Mouse (Mus musculus): ENCODE measurements around the gene Depdc1b. TPM values are rescaled to one million over a fixed set of nuclear protein-coding genes. Genes with fewer than 3 reads are reported as not detected.

The Depdc1b gene
- polyA plus RNA-seq, 1 experiment from 2014 or later, result 7.3 TPM

GRCm38 (mm10) chr13:108302957-108303675 lies 13.0 kb upstream of the Depdc1b start:
- H3K4me2 ChIP-seq (ENCODE audit: low read length), result no peak overlapping the region
- DNase-seq (ENCODE audit: low spot score), result no peak
- H3K4me3 ChIP-seq (ENCODE audit: low read depth, low read length), result no peak overlapping the region
- 82% methylated on average over 7 of the region's 7 CpGs for WGBS
- H3K9me3 ChIP-seq (ENCODE audit: control insufficient read depth, low read length), result no peaks in the 10 kb centered on the region
- no peak overlapping the region for H3K27ac ChIP-seq (ENCODE audit: low read depth)
- no peak for ATAC-seq (replicated peaks; ENCODE audit: low FRiP score, low TSS enrichment, low read depth)
- no peaks in the 10 kb centered on the region for H3K36me3 ChIP-seq (ENCODE audit: control insufficient read depth, insufficient read depth, low read length)
- H3K4me1 ChIP-seq (replicated peaks; ENCODE audit: control insufficient read depth, insufficient read depth, low read length), result no peaks in the 10 kb centered on the region
- H3K27me3 ChIP-seq (replicated peaks; ENCODE audit: control insufficient read depth, insufficient read depth, low read length), result no peaks in the 10 kb centered on the region
- H3K9ac ChIP-seq (ENCODE audit: low read length), result no peak overlapping the region

- no peak for DNase-seq (ENCODE audit: low spot score)
- WGBS, result 56% methylated on average over 1 of the region's 1 CpGs
- ATAC-seq (replicated peaks; ENCODE audit: low FRiP score, low TSS enrichment, low read depth), result no peak
These were observed 12.3 kb upstream of the Depdc1b start for GRCm38 (mm10) chr13:108303841-108304240.

DNA sequence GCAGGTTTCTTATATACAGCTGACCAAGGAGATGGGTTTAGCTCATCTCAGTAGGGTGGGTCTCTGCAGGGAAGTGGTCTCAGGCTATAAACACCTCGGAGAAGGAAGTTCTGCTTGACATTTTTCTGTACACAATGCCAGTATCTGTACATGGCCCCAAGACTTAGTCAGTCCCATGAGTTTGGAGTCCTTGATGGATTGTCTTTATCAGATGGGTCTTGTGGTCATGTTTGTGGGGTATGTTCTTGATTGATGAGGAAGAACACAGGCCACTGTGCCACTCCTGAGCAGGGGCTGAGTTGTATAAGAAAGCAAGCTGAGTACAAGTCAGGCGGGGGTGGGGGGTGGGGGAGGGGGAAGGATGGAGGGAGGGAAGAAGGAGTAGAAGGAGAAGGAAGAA lies 11.5 kb upstream of the Depdc1b start:
- H3K4me2 ChIP-seq (ENCODE audit: low read length), result no peak overlapping the region
- H3K27ac ChIP-seq (ENCODE audit: low read depth), result no peak overlapping the region
- 22% methylated on average over 2 of the region's 2 CpGs for WGBS
- no peak overlapping the region for H3K9ac ChIP-seq (ENCODE audit: low read length)
- no peaks in the 10 kb centered on the region for H3K4me1 ChIP-seq (replicated peaks; ENCODE audit: control insufficient read depth, insufficient read depth, low read length)
- ATAC-seq (replicated peaks; ENCODE audit: low FRiP score, low TSS enrichment, low read depth), result no peak
- no peaks in the 10 kb centered on the region for H3K36me3 ChIP-seq (ENCODE audit: control insufficient read depth, insufficient read depth, low read length)
- DNase-seq (ENCODE audit: low spot score), result no peak
- no peaks in the 10 kb centered on the region for H3K9me3 ChIP-seq (ENCODE audit: control insufficient read depth, low read length)
- H3K27me3 ChIP-seq (replicated peaks; ENCODE audit: control insufficient read depth, insufficient read depth, low read length), result no peaks in the 10 kb centered on the region
- H3K4me3 ChIP-seq (ENCODE audit: low read depth, low read length), result no peak overlapping the region

More at GRCm38 (mm10) chr13:108303841-108304240, 12.3 kb upstream of the Depdc1b start:
- Histone ChIP-seq H3K36me3 (ENCODE audit: control insufficient read depth, insufficient read depth, low read length) (no peaks in the 10 kb centered on the region), H3K27me3 (replicated peaks; ENCODE audit: control insufficient read depth, insufficient read depth, low read length) (no peaks in the 10 kb centered on the region), H3K27ac (ENCODE audit: low read depth) (no peak overlapping the region), H3K9me3 (ENCODE audit: control insufficient read depth, low read length) (no peaks in the 10 kb centered on the region), H3K4me2 (ENCODE audit: low read length) (no peak overlapping the region), H3K4me3 (ENCODE audit: low read depth, low read length) (no peak overlapping the region), H3K9ac (ENCODE audit: low read length) (no peak overlapping the region), H3K4me1 (replicated peaks; ENCODE audit: control insufficient read depth, insufficient read depth, low read length) (no peaks in the 10 kb centered on the region)

- Histone ChIP-seq H3K27me3 (replicated peaks; ENCODE audit: control insufficient read depth, insufficient read depth, low read length) (no peaks in the 10 kb centered on the region), H3K27ac (ENCODE audit: low read depth) (no peak overlapping the region), H3K4me2 (ENCODE audit: low read length) (peak overlapping the region; percentile 96), H3K9ac (ENCODE audit: low read length) (peak overlapping the region; percentile 72), H3K4me1 (replicated peaks; ENCODE audit: control insufficient read depth, insufficient read depth, low read length) (peaks cover 3% of the 10 kb centered on the region), H3K9me3 (ENCODE audit: control insufficient read depth, low read length) (no peaks in the 10 kb centered on the region), H3K4me3 (ENCODE audit: low read depth, low read length) (peak overlapping the region; percentile 86), H3K36me3 (ENCODE audit: control insufficient read depth, insufficient read depth, low read length) (no peaks in the 10 kb centered on the region)
- ATAC-seq (replicated peaks; ENCODE audit: low FRiP score, low TSS enrichment, low read depth), result peak; percentile 69
- WGBS, result under 1% methylated on average over 32 of the region's 32 CpGs
- DNase-seq (ENCODE audit: low spot score), result no peak
These were observed 363 bp downstream of the Depdc1b start for GRCm38 (mm10) chr13:108316487-108316903.

DNA sequence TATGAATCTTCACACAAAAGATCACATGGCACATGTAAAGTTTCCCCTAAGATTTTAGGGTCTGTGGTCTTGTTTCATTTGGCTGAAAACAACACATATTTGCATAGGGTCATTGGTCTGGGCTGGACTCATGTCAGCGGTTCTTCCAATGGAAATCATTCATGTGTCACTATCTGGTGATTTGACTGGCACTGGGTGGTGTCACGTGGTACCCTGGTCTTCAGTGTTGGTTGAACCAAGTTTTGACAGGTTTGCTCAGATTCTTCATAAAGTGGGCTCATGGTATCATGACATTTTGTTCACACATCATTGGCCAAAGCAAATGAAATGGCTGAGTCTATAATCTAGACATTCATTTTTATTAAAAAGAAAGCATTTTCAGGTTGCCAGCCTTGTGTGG lies 1.3 kb downstream of the Depdc1b start:
- Histone ChIP-seq H3K9me3 (ENCODE audit: control insufficient read depth, low read length) (no peaks in the 10 kb centered on the region), H3K4me3 (ENCODE audit: low read depth, low read length) (no peak overlapping the region), H3K4me1 (replicated peaks; ENCODE audit: control insufficient read depth, insufficient read depth, low read length) (peaks cover 3% of the 10 kb centered on the region), H3K27ac (ENCODE audit: low read depth) (no peak overlapping the region), H3K36me3 (ENCODE audit: control insufficient read depth, insufficient read depth, low read length) (no peaks in the 10 kb centered on the region), H3K4me2 (ENCODE audit: low read length) (peak overlapping the region; percentile 96; the same call in 1 of the 2 replicates), H3K27me3 (replicated peaks; ENCODE audit: control insufficient read depth, insufficient read depth, low read length) (no peaks in the 10 kb centered on the region), H3K9ac (ENCODE audit: low read length) (no peak overlapping the region)
- ATAC-seq (replicated peaks; ENCODE audit: low FRiP score, low TSS enrichment, low read depth), result no peak
- no peak for DNase-seq (ENCODE audit: low spot score)
- 95% methylated on average over 2 of the region's 2 CpGs for WGBS

DNA sequence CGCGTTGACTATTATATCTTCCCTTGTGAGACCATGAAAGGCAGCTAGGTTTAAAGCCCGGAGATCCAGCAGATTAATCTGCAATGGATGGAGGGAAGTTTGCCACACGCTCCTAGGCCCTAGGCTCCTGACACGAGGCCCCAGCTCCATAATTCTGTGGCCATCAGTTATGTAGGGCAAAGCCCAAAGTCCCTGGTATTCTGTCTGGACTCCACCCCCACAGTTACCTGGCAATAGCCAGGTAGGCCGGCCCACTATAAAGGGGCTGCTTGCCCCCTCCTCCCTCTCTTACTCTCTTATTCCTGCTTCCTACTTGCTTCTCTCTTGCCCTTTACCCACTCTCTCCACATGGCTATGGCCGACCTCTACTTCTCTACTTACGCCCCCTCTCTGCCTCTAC lies 2.9 kb downstream of the Depdc1b start:
- WGBS, result 97% methylated on average over 8 of the region's 8 CpGs
- no peaks in the 10 kb centered on the region for H3K27me3 ChIP-seq (replicated peaks; ENCODE audit: control insufficient read depth, insufficient read depth, low read length)
- no peak overlapping the region for H3K9ac ChIP-seq (ENCODE audit: low read length)
- ATAC-seq (replicated peaks; ENCODE audit: low FRiP score, low TSS enrichment, low read depth) (no peak), DNase-seq (ENCODE audit: low spot score) (no peak)
- no peak overlapping the region for H3K4me3 ChIP-seq (ENCODE audit: low read depth, low read length)
- peaks cover 3% of the 10 kb centered on the region for H3K4me1 ChIP-seq (replicated peaks; ENCODE audit: control insufficient read depth, insufficient read depth, low read length)
- H3K27ac ChIP-seq (ENCODE audit: low read depth), result no peak overlapping the region
- H3K36me3 ChIP-seq (ENCODE audit: control insufficient read depth, insufficient read depth, low read length), result 0 out of 2 replicates have a peak, but pooled peaks cover 3% of the 10 kb centered on the region
- H3K4me2 ChIP-seq (ENCODE audit: low read length), result no peak overlapping the region
- no peaks in the 10 kb centered on the region for H3K9me3 ChIP-seq (ENCODE audit: control insufficient read depth, low read length)

DNA sequence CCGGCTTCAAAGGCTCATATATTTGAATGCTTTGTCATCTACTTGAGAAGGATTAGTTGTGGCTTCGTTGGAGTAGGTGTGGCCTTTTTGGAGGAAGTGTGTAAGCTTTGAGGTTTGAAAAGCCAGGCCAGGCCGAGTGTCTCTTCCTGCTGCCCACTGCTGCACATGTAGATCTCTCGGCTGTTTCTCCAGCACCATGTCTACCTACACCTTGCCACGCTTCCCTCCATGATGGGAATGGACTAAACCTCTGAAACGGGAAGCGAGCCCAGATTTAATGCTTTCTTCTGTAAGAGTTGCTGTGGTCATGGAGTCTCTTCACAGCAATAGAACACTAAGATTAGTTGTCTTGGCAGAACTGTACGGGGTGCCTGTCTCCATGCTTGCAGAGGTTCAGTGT lies 4.1 kb downstream of the Depdc1b start:
- DNase-seq (ENCODE audit: low spot score) (no peak), ATAC-seq (replicated peaks; ENCODE audit: low FRiP score, low TSS enrichment, low read depth) (no peak)
- Histone ChIP-seq H3K36me3 (ENCODE audit: control insufficient read depth, insufficient read depth, low read length) (peaks cover 14% of the 10 kb centered on the region), H3K4me3 (ENCODE audit: low read depth, low read length) (no peak overlapping the region), H3K9me3 (ENCODE audit: control insufficient read depth, low read length) (no peaks in the 10 kb centered on the region), H3K4me2 (ENCODE audit: low read length) (no peak overlapping the region), H3K27me3 (replicated peaks; ENCODE audit: control insufficient read depth, insufficient read depth, low read length) (no peaks in the 10 kb centered on the region), H3K4me1 (replicated peaks; ENCODE audit: control insufficient read depth, insufficient read depth, low read length) (peaks cover 3% of the 10 kb centered on the region), H3K9ac (ENCODE audit: low read length) (no peak overlapping the region), H3K27ac (ENCODE audit: low read depth) (no peak overlapping the region)
- WGBS, result 95% methylated on average over 8 of the region's 8 CpGs

GRCm38 (mm10) chr13:108322466-108322865 lies 6.3 kb downstream of the Depdc1b start:
- H3K4me2 ChIP-seq (ENCODE audit: low read length), result no peak overlapping the region
- no peaks in the 10 kb centered on the region for H3K9me3 ChIP-seq (ENCODE audit: control insufficient read depth, low read length)
- 91% methylated on average over 2 of the region's 2 CpGs for WGBS
- peaks cover 22% of the 10 kb centered on the region for H3K36me3 ChIP-seq (ENCODE audit: control insufficient read depth, insufficient read depth, low read length)
- H3K27ac ChIP-seq (ENCODE audit: low read depth), result no peak overlapping the region
- DNase-seq (ENCODE audit: low spot score) (no peak), ATAC-seq (replicated peaks; ENCODE audit: low FRiP score, low TSS enrichment, low read depth) (no peak)
- no peak overlapping the region for H3K9ac ChIP-seq (ENCODE audit: low read length)
- H3K4me3 ChIP-seq (ENCODE audit: low read depth, low read length), result no peak overlapping the region
- H3K27me3 ChIP-seq (replicated peaks; ENCODE audit: control insufficient read depth, insufficient read depth, low read length), result no peaks in the 10 kb centered on the region
- H3K4me1 ChIP-seq (replicated peaks; ENCODE audit: control insufficient read depth, insufficient read depth, low read length), result no peaks in the 10 kb centered on the region

GRCm38 (mm10) chr13:108323317-108323716 lies 7.2 kb downstream of the Depdc1b start:
- Histone ChIP-seq H3K27me3 (replicated peaks; ENCODE audit: control insufficient read depth, insufficient read depth, low read length) (no peaks in the 10 kb centered on the region), H3K36me3 (ENCODE audit: control insufficient read depth, insufficient read depth, low read length) (peaks cover 22% of the 10 kb centered on the region), H3K9ac (ENCODE audit: low read length) (no peak overlapping the region), H3K4me3 (ENCODE audit: low read depth, low read length) (no peak overlapping the region), H3K27ac (ENCODE audit: low read depth) (no peak overlapping the region), H3K4me1 (replicated peaks; ENCODE audit: control insufficient read depth, insufficient read depth, low read length) (no peaks in the 10 kb centered on the region), H3K4me2 (ENCODE audit: low read length) (no peak overlapping the region), H3K9me3 (ENCODE audit: control insufficient read depth, low read length) (no peaks in the 10 kb centered on the region)
- WGBS, result 99% methylated on average over 2 of the region's 2 CpGs
- DNase-seq (ENCODE audit: low spot score), result no peak
- ATAC-seq (replicated peaks; ENCODE audit: low FRiP score, low TSS enrichment, low read depth), result no peak

Data from intestine, embryonic 14.5 days (tissue).